Mouse (Mus musculus) cerebellum, adult 2 months (tissue): ENCODE results near the gene Aamp.

ENCODE experiments used
- CTCF ChIP-seq: fragments of 200-500 bp; IDR thresholded peaks from 2 replicates; pipeline ENCODE4 v1.5.1; 2011; ENCODE audit warnings: low read depth, mild to moderate bottlenecking, control low read depth, low read length, moderate library complexity, borderline replicate concordance; ENCODE audit not compliant: insufficient read depth
- POLR2A ChIP-seq: fragments of 200-500 bp; IDR thresholded peaks from 2 replicates; pipeline ENCODE4 v1.6.1; 2011; ENCODE audit warnings: low read length, control low read depth, borderline replicate concordance; ENCODE audit not compliant: insufficient read depth

GRCm38 (mm10) chr1:74229942-74230341 lies 54.6 kb downstream of the Aamp start:
- TF ChIP-seq POLR2A (no peak), CTCF (no peak)
